Mouse (Mus musculus) neural tube, embryonic 12.5 days (tissue): ENCODE measurements around the gene Ctso. TPM values are rescaled to one million over a fixed set of nuclear protein-coding genes. Genes with fewer than 3 reads are reported as not detected.

Experiments
- polyA plus RNA-seq: library from polyadenylated mRNA; unstranded; fragments of >200 nt; fragmentation: Nextera tagmentation; extraction: Ambion mirVana; gene quantifications from 2 replicates; pipeline ENCODE4 v1.2.1, GENCODE M21; 2016

Ctso gene
- polyA plus RNA-seq, 1 experiment from 2014 or later = 9.6 TPM

Other genes with a start within 250 kb of the Ctso start
- gene Tdo2, start 43.6 kb downstream of the Ctso start, polyA plus RNA-seq = 0.05 TPM in 1 of 2 replicates, not detected in the other
- not detected in 2 replicates for gene Asic5, start 49.7 kb downstream of the Ctso start, polyA plus RNA-seq
- 10.8 and 12.4 TPM in 2 replicates for gene Gucy1b1, start 142.1 kb downstream of the Ctso start, polyA plus RNA-seq
- gene Gucy1a1, start 213.2 kb downstream of the Ctso start, polyA plus RNA-seq = 3.3 and 3.6 TPM in 2 replicates